Mouse (Mus musculus) liver, postnatal 0 days (tissue): ENCODE measurements around the gene Nf1. TPM values are rescaled to one million over a fixed set of nuclear protein-coding genes. Genes with fewer than 3 reads are reported as not detected.

Experiments used
- ATAC-seq: fragments of 200-750 bp; cut with Nextera tagmentation; 2 replicates; pipeline ENCODE4 v1.8.0; 2017; ENCODE audit warnings: mild to moderate bottlenecking, moderate library complexity
- DNase-seq: peaks from one replicate; pipeline ENCODE4 v3.0.0-alpha.2; 2016
- H3K27ac ChIP-seq: fragments of 300-500 bp; sonication (generic); 2 replicates; pipeline ENCODE4 v1.5.1; 2014; ENCODE audit warnings: antibody characterized with exemption, moderate library complexity, mild to moderate bottlenecking, low read depth
- H3K27me3 ChIP-seq: fragments of 300-500 bp; sonication (generic); 2 replicates; pipeline ENCODE4 v1.6.1; 2014; ENCODE audit warnings: low read length, control low read depth, mixed read lengths; ENCODE audit not compliant: insufficient read depth
- H3K36me3 ChIP-seq: fragments of 300-500 bp; sonication (generic); replicated peaks from 2 replicates; pipeline ENCODE4 v1.6.1; 2014; ENCODE audit warnings: mild to moderate bottlenecking, control low read depth, low read length, moderate library complexity, mixed read lengths; ENCODE audit not compliant: insufficient read depth
- H3K4me1 ChIP-seq: fragments of 300-500 bp; sonication (generic); 2 replicates; pipeline ENCODE4 v1.6.1; 2014; ENCODE audit warnings: antibody characterized with exemption, mild to moderate bottlenecking, control low read depth; ENCODE audit not compliant: insufficient read depth
- H3K4me2 ChIP-seq: fragments of 300-500 bp; sonication (generic); 2 replicates; pipeline ENCODE4 v1.6.1; 2014; ENCODE audit warnings: low read depth, mild to moderate bottlenecking, low read length, moderate library complexity, mixed read lengths
- H3K4me3 ChIP-seq: fragments of 300-500 bp; sonication (generic); 2 replicates; pipeline ENCODE4 v1.5.1; 2014; ENCODE audit warnings: low read depth, low read length
- H3K9ac ChIP-seq: fragments of 300-500 bp; sonication (generic); replicated peaks from 2 replicates; pipeline ENCODE4 v1.6.1; 2014; ENCODE audit warnings: mild to moderate bottlenecking, moderate library complexity
- H3K9me3 ChIP-seq: fragments of 300-500 bp; sonication (generic); 2 replicates; pipeline ENCODE4 v1.6.1; 2016; ENCODE audit warnings: mild to moderate bottlenecking, control low read depth, low read length, mixed read lengths
- CTCF ChIP-seq: sonication (generic); IDR thresholded peaks from 2 replicates; pipeline ENCODE4 v1.5.1; 2016; ENCODE audit warnings: antibody characterized with exemption, low read depth
- EP300 ChIP-seq: IDR thresholded peaks from 2 replicates; pipeline ENCODE4 v1.6.1; 2016; ENCODE audit warnings: antibody characterized with exemption, low read depth, mild to moderate bottlenecking
- WGBS: fragments of 180-500 bp; shearing (Covaris S2); extraction: QIAGEN DNeasy Blood & Tissue Kit; methylation state at CpG from one replicate; pipeline ENCODE4 v1.1.7; 2014; ENCODE audit not compliant: insufficient replicate concordance; 5-methylcytosine and 5-hydroxymethylcytosine counted together
- polyA plus RNA-seq: library from polyadenylated mRNA; unstranded; fragments of >200 nt; fragmentation: Nextera tagmentation; extraction: Ambion mirVana; gene quantifications from 2 replicates; pipeline ENCODE4 v1.2.1, GENCODE M21; 2015

The Nf1 gene
- polyA plus RNA-seq, 1 experiment from 2014 or later: 2.7 TPM

DNA sequence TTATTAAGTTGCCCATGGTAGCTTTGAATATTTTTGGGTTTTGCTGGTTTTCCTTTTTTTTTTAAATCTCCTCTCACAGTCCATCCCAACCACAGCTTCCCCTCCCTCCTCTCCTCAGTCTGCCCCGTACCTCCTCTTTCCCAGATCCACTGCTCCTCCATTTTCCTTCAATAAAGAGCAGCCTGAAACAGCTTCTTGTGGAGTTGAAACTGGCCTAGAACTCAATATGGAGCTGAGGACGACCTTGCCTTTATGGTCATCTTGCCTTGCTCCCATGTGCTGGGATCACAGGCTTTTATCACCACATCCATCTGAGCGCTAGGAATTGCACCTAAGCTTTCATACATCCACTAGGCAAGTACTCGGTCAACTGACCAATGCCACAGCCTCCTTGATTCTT lies 192.0 kb downstream of the Nf1 start:
- Histone ChIP-seq H3K4me1 (no peaks in the 10 kb centered on the region), H3K9ac (no peak overlapping the region), H3K27me3 (no peaks in the 10 kb centered on the region), H3K27ac (no peak overlapping the region), H3K36me3 (no peaks in the 10 kb centered on the region), H3K4me3 (no peak overlapping the region), H3K9me3 (no peaks in the 10 kb centered on the region), H3K4me2 (no peak overlapping the region)
- WGBS: 82% methylated on average over 4 of the region's 4 CpGs
- TF ChIP-seq CTCF (no peak), EP300 (no peak)
- ATAC-seq (no peak), DNase-seq (no peak)

GRCm38 (mm10) chr11:79533311-79533710 lies 193.8 kb downstream of the Nf1 start:
- WGBS: 64% methylated on average over 6 of the region's 6 CpGs
- Histone ChIP-seq H3K4me2 (no peak overlapping the region), H3K4me1 (no peaks in the 10 kb centered on the region), H3K4me3 (no peak overlapping the region), H3K36me3 (peaks cover 9% of the 10 kb centered on the region; the same call in 1 of the 2 replicates), H3K27me3 (no peaks in the 10 kb centered on the region), H3K9ac (no peak overlapping the region), H3K27ac (no peak overlapping the region), H3K9me3 (no peaks in the 10 kb centered on the region)
- DNase-seq (no peak), ATAC-seq (peak; percentile 65)
- TF ChIP-seq EP300 (no peak), CTCF (no peak)

- H3K4me2 ChIP-seq: no peak overlapping the region
- no peaks in the 10 kb centered on the region for H3K4me1 ChIP-seq
- no peak for DNase-seq
- H3K27ac ChIP-seq: no peak overlapping the region
- H3K9me3 ChIP-seq: no peaks in the 10 kb centered on the region
- 72% methylated on average over 8 of the region's 8 CpGs for WGBS
- no peak overlapping the region for H3K9ac ChIP-seq
- ATAC-seq: no peak
- H3K27me3 ChIP-seq: no peaks in the 10 kb centered on the region
- peaks cover 9% of the 10 kb centered on the region; the same call in 1 of the 2 replicates for H3K36me3 ChIP-seq
- TF ChIP-seq EP300: no peak
- TF ChIP-seq CTCF: no peak
- no peak overlapping the region for H3K4me3 ChIP-seq
Observed at GRCm38 (mm10) chr11:79533950-79534690, 194.6 kb downstream of the Nf1 start.

DNA sequence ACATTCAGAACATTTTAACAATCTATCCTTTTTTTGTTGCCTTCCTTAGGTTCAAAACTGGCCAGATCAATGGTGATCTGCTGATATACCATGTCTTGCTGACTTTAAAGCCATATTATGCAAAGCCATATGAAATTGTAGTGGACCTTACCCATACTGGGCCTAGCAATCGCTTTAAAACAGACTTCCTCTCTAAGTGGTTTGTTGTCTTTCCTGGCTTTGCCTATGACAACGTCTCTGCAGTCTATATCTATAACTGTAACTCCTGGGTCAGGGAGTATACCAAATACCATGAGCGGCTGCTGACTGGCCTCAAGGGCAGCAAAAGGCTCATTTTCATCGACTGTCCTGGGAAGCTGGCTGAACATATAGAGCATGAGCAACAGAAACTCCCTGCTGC lies 196.1 kb downstream of the Nf1 start:
- Histone ChIP-seq H3K4me1 (no peaks in the 10 kb centered on the region), H3K4me3 (no peak overlapping the region), H3K9me3 (no peaks in the 10 kb centered on the region), H3K4me2 (no peak overlapping the region), H3K27me3 (no peaks in the 10 kb centered on the region), H3K27ac (no peak overlapping the region), H3K9ac (no peak overlapping the region), H3K36me3 (peaks cover 9% of the 10 kb centered on the region; the same call in 1 of the 2 replicates)
- 35% methylated on average over 4 of the region's 4 CpGs for WGBS
- DNase-seq (no peak), ATAC-seq (no peak)
- TF ChIP-seq EP300 (no peak), CTCF (no peak)

DNA sequence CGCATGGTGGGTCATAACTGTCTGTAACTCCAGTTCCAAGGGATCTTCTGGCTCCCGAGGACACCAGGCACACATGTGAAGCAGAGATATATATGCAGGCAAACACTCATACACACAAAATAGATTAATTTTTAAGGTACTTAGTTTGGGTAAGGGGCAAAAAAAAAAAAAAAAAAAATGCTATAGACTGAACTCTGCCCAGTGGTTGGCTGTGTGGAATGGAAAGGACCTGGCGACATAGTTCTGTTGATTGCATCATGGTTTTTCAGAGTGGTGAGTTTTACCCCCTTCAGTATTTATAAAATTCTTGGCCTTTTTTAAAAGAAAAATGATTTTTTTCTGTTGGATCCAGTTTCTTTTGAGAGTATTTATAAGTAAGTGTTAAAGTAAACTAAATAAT lies 196.8 kb downstream of the Nf1 start:
- Histone ChIP-seq H3K9ac (no peak overlapping the region), H3K27me3 (no peaks in the 10 kb centered on the region), H3K4me3 (no peak overlapping the region), H3K4me1 (no peaks in the 10 kb centered on the region), H3K36me3 (peaks cover 14% of the 10 kb centered on the region; the same call in 1 of the 2 replicates), H3K4me2 (no peak overlapping the region), H3K27ac (no peak overlapping the region), H3K9me3 (no peaks in the 10 kb centered on the region)
- 70% methylated on average over 3 of the region's 3 CpGs for WGBS
- ATAC-seq (no peak), DNase-seq (no peak)
- no peak for TF ChIP-seq CTCF
- no peak for TF ChIP-seq EP300

DNA sequence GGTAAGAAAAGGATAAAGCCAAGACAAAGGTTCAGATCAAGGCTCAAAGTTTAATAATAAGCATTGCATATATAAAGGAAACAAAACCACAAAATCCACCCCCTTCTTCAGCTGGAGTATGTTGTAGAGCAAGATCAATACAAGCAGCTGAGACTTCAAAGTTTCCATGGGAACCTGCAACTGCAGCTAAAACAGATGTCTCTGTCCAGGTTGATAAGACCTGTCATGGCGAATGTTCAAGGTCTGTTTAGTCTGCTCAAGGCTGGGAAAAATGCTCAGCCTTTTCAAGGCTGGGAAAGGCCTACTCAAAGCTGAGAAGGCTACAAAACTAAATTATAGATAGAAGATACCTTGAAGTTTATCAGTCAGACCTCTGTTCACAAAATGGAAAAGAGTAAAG lies 213.1 kb downstream of the Nf1 start:
- no peak for DNase-seq
- Histone ChIP-seq H3K9me3 (no peaks in the 10 kb centered on the region), H3K27ac (no peak overlapping the region), H3K4me3 (no peak overlapping the region), H3K4me2 (no peak overlapping the region), H3K4me1 (no peaks in the 10 kb centered on the region), H3K36me3 (peaks cover 46% of the 10 kb centered on the region), H3K9ac (no peak overlapping the region), H3K27me3 (no peaks in the 10 kb centered on the region)
- WGBS: 29% methylated on average over 1 of the region's 1 CpGs
- no peak for TF ChIP-seq CTCF
- peak; percentile 39 for TF ChIP-seq EP300
- ATAC-seq: peak; percentile 44; the same call in 1 of the 2 replicates
